Mouse (Mus musculus) activated CD4-positive, CD25-positive, alpha-beta regulatory T cell (primary cell): ENCODE data around the gene Retnlg. TPM values are rescaled to one million over a fixed set of nuclear protein-coding genes. Genes with fewer than 3 reads are reported as not detected.

Experiments used
- polyA plus RNA-seq, 2 experiments: library from polyadenylated mRNA; unstranded; fragments of 100-300 nt; shearing (Covaris generic); gene quantifications; one replicate each; pipeline ENCODE4 v1.2.1; 2017

The Retnlg gene
- polyA plus RNA-seq = 1 to 10 TPM in 1 of 2 experiments, under 1 TPM in 1; 0.37 to 2.6 TPM

DNA sequence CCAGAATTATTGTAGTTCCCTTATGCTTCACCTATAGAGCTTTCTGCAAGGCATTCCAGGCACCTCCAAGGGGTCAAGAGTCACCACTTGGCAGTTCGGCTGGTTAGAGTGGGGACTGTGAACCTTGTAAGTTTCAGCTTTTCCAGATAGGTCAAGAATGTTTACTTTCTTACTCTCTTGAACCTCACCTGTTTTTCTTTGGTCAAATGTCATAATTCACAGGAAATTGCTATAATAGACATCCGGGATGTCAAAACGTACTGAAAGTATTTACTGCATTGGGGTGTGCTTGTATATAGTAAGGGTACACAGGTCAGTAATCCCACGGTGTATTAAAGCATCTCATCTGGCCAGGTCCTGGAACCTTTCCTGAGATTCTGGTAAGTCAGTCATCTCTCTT lies at the start of gene Retnlg:
Gene Retnlg, plus strand, starts transcription at position 301 of the 400 bp plus-strand sequence.

DNA sequence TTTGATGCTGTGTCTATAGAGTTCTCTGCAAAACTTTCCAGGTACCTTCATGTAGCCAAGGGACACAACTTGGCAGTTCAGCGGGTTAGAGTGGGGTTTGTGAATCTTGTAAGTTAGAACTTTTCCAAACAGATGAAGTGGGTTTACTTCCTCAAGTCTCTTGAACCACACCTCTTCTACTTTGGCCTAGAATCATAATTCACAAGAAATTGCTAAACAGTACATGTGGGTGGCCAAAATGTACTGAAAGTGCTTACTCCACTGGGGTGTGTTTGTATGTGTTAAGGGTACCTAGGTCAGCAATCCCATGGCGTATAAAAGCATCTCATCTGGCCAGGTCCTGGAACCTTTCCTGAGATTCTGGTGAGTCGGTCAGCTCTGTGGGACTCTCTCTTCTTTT lies 30.2 kb upstream of the Retnlg start, which contains the start of gene Retnla:
Gene Retnla, plus strand, starts transcription at position 286 of the 400 bp plus-strand sequence.

Other genes starting within 250 kb of the Retnlg start
- 100 to 1,000 TPM; 116 to 152 TPM for gene Trat1, start 100.6 kb upstream of the Retnlg start, polyA plus RNA-seq
- not detected for gene Retnlb, start 55.8 kb upstream of the Retnlg start, polyA plus RNA-seq
- 10 to 100 TPM in 1 of 2 experiments, not detected in 1; 43.8 TPM for gene Retnla, start 30.1 kb upstream of the Retnlg start, polyA plus RNA-seq
- gene Dzip3, start 121.5 kb downstream of the Retnlg start, polyA plus RNA-seq = 1 to 10 TPM; 2.4 to 6.6 TPM
- gene Cip2a, start 121.6 kb downstream of the Retnlg start, polyA plus RNA-seq = 1 to 10 TPM; 5.8 to 6.3 TPM
- under 1 TPM in 1 of 2 experiments, not detected in 1; 0.14 TPM for gene Myh15, start 184.9 kb downstream of the Retnlg start, polyA plus RNA-seq